Mouse (Mus musculus): ENCODE results near the gene Zfp553. TPM values are rescaled to one million over a fixed set of nuclear protein-coding genes. Genes with fewer than 3 reads are reported as not detected.

Zfp553 gene
- polyA plus RNA-seq, 1 experiment = 6.6 TPM

DNA sequence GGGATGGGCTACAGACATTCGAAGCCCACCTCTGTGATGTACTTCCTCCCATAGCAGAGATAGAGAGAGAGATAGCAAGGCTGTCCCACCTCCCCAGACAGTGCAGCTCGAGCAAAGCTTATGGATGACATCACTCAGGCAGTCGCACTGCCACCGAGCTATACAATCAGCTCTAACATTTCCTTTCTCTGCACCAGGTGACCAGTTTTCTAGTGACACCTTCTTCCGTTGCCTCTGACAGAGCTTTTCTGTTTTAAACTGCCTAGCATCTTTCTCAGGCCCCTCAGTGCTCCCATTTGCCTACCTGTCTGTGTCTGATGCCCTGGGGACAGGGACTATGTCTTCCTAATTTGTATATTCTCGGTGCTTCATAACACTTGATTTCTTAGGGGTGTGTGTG lies 12.4 kb upstream of the Zfp553 start:
- TF ChIP-seq POLR2A (IDR thresholded peaks at IDR 0.05; ENCODE audit: borderline replicate concordance, control insufficient read depth, low read depth, low read length) (no peak), CTCF (IDR thresholded peaks at IDR 0.05; ENCODE audit: control insufficient read depth, insufficient read depth, low read length) (no peak)
- H3K27ac ChIP-seq (ENCODE audit: control insufficient read depth, insufficient read depth, low read depth, low read length, poor library complexity) = no peak overlapping the region
- peaks cover 13% of the 10 kb centered on the region for H3K4me1 ChIP-seq (ENCODE audit: control insufficient read depth, insufficient read depth, low read length)
- 71% methylated on average over 6 of the region's 6 CpGs for WGBS
- H3K4me3 ChIP-seq (replicated peaks; ENCODE audit: control insufficient read depth, low read depth, low read length) = no peak overlapping the region

DNA sequence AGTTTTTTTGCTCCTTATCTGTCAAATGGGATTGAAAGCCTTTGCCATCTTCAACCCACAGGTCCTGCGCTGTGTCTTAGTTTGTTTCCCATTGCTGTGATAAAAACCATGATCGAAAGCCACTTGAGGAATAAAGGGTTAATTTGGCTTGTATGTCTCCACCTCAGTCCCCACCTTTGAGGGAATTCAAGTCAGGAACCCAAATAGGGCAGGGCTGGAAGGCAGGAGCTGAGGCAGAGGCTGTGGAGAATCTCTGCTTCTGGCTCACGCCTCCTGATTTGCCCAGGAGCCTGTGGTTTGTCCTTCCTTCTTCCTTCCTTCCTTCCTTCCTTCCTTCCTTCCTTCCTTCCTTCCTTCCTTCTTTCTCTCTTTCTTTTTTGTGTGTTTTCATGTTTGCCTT lies 9.8 kb upstream of the Zfp553 start:
- Histone ChIP-seq H3K4me3 (replicated peaks; ENCODE audit: control insufficient read depth, low read depth, low read length) (no peak overlapping the region), H3K4me1 (ENCODE audit: control insufficient read depth, insufficient read depth, low read length) (peaks cover 5% of the 10 kb centered on the region), H3K27ac (ENCODE audit: control insufficient read depth, insufficient read depth, low read depth, low read length, poor library complexity) (no peak overlapping the region)
- TF ChIP-seq POLR2A (IDR thresholded peaks at IDR 0.05; ENCODE audit: borderline replicate concordance, control insufficient read depth, low read depth, low read length) = no peak
- no peak for TF ChIP-seq CTCF (IDR thresholded peaks at IDR 0.05; ENCODE audit: control insufficient read depth, insufficient read depth, low read length)
- WGBS = 86% methylated on average over 3 of the region's 3 CpGs

DNA sequence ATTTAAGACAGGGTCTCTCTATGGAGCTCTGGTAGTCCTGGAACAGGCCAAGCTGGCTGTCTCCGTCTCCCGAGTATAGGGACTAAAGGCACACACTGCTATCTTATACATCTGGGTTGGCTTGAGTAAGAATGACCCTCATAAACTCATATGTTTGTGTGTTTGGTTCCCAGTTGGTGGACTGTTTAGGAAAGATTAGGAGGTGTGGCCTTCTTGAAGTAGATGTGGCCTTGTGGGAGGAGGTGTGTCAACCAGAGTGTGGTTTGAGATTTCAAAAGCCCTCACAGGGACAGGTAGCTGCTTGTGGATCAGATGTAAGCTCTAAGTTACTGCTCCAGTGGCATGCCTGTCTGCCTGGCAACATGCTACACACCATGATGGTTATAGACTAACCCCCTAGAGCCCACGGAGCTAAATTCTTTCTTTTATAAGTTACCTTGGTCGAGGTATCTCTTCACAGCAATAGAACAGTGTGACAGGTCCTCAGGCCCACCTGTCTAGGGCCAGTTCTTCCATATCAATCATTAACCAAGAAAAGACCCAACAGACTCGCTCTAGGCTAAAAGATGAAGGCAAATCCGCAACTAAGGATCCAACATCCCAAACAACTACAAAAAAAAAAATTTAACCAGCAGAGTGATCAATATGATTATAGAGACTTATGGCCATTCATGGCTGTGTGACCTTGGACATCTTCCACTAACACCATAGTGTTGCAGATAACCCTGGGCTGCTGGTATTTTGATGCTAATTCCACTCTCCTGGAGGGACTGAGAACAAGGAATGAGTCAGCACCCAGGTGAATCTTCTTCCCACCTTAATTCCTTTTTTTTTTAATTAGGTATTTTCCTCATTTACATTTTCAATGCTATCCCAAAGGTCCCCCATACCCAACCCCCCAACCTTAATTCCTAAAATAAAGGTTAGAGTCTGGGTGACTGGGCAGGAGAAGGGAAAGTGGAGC lies 9.1 kb upstream of the Zfp553 start:
- 86% methylated on average over 6 of the region's 6 CpGs for WGBS
- TF ChIP-seq POLR2A (IDR thresholded peaks at IDR 0.05; ENCODE audit: borderline replicate concordance, control insufficient read depth, low read depth, low read length) = no peak
- no peak for TF ChIP-seq CTCF (IDR thresholded peaks at IDR 0.05; ENCODE audit: control insufficient read depth, insufficient read depth, low read length)
- Histone ChIP-seq H3K4me1 (ENCODE audit: control insufficient read depth, insufficient read depth, low read length) (peaks cover 3% of the 10 kb centered on the region), H3K4me3 (replicated peaks; ENCODE audit: control insufficient read depth, low read depth, low read length) (no peak overlapping the region), H3K27ac (ENCODE audit: control insufficient read depth, insufficient read depth, low read depth, low read length, poor library complexity) (no peak overlapping the region)

DNA sequence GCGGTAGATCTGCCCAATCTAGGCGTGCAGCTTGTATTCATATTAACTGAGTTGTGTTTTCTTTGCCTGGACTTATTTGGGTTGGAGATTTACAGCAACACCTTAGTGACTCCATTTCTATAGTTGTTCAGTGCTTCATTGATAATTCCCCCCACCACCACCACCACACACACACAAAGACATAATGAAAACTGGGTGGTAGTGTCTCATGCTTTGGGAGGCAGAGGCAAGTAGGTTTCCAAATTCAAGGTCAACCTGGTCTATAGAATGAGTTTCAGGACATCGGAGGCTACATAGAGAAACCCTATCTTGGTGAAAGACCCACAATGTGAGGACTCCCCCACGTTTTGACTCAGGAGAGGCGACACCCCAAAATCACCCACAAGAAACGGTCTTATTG lies 8.2 kb upstream of the Zfp553 start:
- WGBS = 90% methylated on average over 6 of the region's 6 CpGs
- H3K27ac ChIP-seq (ENCODE audit: control insufficient read depth, insufficient read depth, low read depth, low read length, poor library complexity) = no peak overlapping the region
- TF ChIP-seq POLR2A (IDR thresholded peaks at IDR 0.05; ENCODE audit: borderline replicate concordance, control insufficient read depth, low read depth, low read length) (no peak), CTCF (IDR thresholded peaks at IDR 0.05; ENCODE audit: control insufficient read depth, insufficient read depth, low read length) (no peak)
- H3K4me1 ChIP-seq (ENCODE audit: control insufficient read depth, insufficient read depth, low read length) = no peaks in the 10 kb centered on the region; the same call in 1 of the 2 replicates
- no peak overlapping the region for H3K4me3 ChIP-seq (replicated peaks; ENCODE audit: control insufficient read depth, low read depth, low read length)

DNA sequence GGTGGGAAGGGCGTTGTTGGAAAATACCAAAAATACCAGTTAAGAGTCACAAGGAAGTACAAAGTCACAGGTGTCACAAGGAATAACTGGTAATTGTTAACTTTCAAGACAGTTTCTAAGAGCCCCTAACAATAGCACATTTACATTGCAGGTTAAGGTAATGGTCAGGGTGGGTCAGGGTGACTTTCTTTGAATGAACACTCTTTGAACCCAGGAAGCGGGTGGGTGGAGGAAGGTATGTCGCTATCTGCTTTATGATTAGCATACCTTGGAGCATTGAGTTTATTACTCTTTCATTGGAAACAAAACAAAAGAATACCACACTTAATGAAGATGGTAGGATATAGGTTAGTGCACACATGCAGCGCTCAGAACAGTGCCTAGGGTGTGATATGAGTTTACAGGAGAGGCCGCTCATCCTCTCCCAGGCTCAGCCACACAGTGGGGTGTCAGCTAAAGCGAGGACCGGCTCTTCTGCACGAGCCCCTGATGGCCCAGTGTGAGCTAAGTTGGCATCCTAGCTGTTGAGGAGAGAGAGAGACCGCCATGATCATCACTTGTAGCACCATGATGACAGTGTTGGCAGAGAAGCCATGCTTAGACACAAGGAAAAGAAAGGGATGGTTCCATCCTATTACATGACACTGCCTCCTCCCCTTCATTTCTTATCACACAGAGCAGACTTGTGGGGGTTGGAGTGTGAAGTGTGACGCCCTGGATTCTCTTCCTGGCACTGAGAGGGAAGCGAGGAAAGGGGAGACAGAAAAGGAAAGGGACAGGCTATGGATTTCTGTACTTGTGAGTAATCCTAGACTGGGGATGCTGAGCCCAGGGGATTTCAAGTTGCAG lies 7.5 kb upstream of the Zfp553 start:
- no peak overlapping the region for H3K4me3 ChIP-seq (replicated peaks; ENCODE audit: control insufficient read depth, low read depth, low read length)
- no peaks in the 10 kb centered on the region; the same call in 1 of the 2 replicates for H3K4me1 ChIP-seq (ENCODE audit: control insufficient read depth, insufficient read depth, low read length)
- TF ChIP-seq POLR2A (IDR thresholded peaks at IDR 0.05; ENCODE audit: borderline replicate concordance, control insufficient read depth, low read depth, low read length) (no peak), CTCF (IDR thresholded peaks at IDR 0.05; ENCODE audit: control insufficient read depth, insufficient read depth, low read length) (no peak)
- H3K27ac ChIP-seq (ENCODE audit: control insufficient read depth, insufficient read depth, low read depth, low read length, poor library complexity) = peak overlapping the region; percentile 62
- WGBS = 76% methylated on average over 11 of the region's 11 CpGs

DNA sequence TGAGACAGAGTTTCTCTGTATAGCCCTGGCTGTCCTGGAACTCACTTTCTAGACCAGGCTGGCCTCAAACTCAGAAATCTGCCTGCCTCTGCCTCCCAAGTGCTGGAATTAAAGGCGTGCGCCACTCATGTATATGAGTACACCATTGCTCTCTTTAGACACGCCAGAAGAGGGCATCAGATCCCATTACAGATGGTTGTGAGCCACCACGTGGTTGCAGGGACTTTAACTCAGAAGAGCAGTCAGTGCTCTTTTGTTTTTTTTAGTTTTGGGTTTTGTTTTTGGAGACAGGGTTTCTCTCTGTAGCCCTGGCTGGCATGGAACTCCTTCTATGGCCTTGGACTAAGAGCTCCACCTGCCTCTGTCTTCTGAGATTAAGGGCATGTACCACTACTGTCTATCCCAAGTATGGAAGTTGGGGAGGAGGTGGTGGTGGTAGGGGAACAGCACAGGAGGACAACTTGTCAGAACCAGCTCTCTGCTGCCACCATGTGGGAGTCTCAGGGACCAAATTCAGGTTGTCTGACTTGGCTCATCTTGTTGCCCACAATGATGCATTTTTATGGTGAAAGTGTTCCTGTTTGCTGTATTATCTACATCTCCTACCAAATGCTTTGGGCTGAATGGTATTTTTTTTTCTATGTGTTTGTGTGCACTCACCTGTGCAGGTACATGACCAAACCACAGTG lies 4.1 kb upstream of the Zfp553 start:
- no peak overlapping the region for H3K27ac ChIP-seq (ENCODE audit: control insufficient read depth, insufficient read depth, low read depth, low read length, poor library complexity)
- 42% methylated on average over 4 of the region's 4 CpGs for WGBS
- H3K4me3 ChIP-seq (replicated peaks; ENCODE audit: control insufficient read depth, low read depth, low read length) = no peak overlapping the region
- H3K4me1 ChIP-seq (ENCODE audit: control insufficient read depth, insufficient read depth, low read length) = no peaks in the 10 kb centered on the region; the same call in 1 of the 2 replicates
- TF ChIP-seq POLR2A (IDR thresholded peaks at IDR 0.05; ENCODE audit: borderline replicate concordance, control insufficient read depth, low read depth, low read length) (no peak), CTCF (IDR thresholded peaks at IDR 0.05; ENCODE audit: control insufficient read depth, insufficient read depth, low read length) (peak; percentile 93)

DNA sequence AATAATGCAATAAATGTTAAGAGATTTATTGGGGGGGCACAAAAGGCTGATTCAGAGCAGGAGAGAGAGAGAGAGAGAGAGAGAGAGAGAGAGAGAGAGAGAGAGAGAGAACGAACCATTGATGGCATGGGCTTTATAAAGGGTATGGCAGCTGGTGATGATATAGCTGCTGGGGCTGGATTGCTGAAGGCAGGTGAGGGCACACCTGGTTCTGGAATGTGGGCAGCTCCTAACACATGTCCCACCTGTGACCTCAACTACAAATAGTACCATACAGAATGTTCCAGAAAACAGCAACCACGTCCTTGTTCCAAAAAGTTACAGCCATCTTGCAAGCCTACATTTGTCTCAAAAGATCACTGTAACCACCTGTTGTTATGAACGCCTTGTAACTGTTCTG lies 1.5 kb upstream of the Zfp553 start:
- no peak for TF ChIP-seq POLR2A (IDR thresholded peaks at IDR 0.05; ENCODE audit: borderline replicate concordance, control insufficient read depth, low read depth, low read length)
- no peak for TF ChIP-seq CTCF (IDR thresholded peaks at IDR 0.05; ENCODE audit: control insufficient read depth, insufficient read depth, low read length)
- no peaks in the 10 kb centered on the region for H3K4me1 ChIP-seq (ENCODE audit: control insufficient read depth, insufficient read depth, low read length)
- WGBS = 32% methylated on average over 3 of the region's 3 CpGs
- H3K27ac ChIP-seq (ENCODE audit: control insufficient read depth, insufficient read depth, low read depth, low read length, poor library complexity) = no peak overlapping the region
- no peak overlapping the region for H3K4me3 ChIP-seq (replicated peaks; ENCODE audit: control insufficient read depth, low read depth, low read length)

Data from bone marrow, adult 2 months (tissue).